Mouse (Mus musculus) spleen, adult 2 months (tissue): Measurements from ENCODE around the gene Zfp346.

Source experiments
- CTCF ChIP-seq: fragments of 200-500 bp; IDR thresholded peaks from 2 replicates; pipeline ENCODE4 v1.5.1; 2011; ENCODE audit warnings: mild to moderate bottlenecking, inconsistent platforms; ENCODE audit not compliant: insufficient read depth, insufficient read length, insufficient replicate concordance; ENCODE audit errors: extremely low read depth
- POLR2A ChIP-seq: fragments of 200-500 bp; IDR thresholded peaks from 2 replicates; pipeline ENCODE4 v1.6.1; 2011; ENCODE audit warnings: low read depth, low read length, inconsistent platforms

- TF ChIP-seq POLR2A = no peak
- TF ChIP-seq CTCF = no peak
Measured at GRCm38 (mm10) chr13:55133448-55133847, 28.3 kb downstream of the Zfp346 start, which contains the start of gene Gm17617.
